Mouse (Mus musculus) neural tube, embryonic 12.5 days (tissue): ENCODE data around the gene Pdhx. TPM values are rescaled to one million over a fixed set of nuclear protein-coding genes. Genes with fewer than 3 reads are reported as not detected.

Experiments
- ATAC-seq: fragments of 200-750 bp; cut with Nextera tagmentation; 2 replicates; pipeline ENCODE4 v1.8.0; 2017; ENCODE audit warnings: low read depth, mild to moderate bottlenecking, moderate TSS enrichment, moderate library complexity; ENCODE audit not compliant: low FRiP score
- H3K27ac ChIP-seq: fragments of 300-500 bp; sonication (generic); 2 replicates; pipeline ENCODE4 v1.5.1; 2016
- H3K27me3 ChIP-seq: fragments of 300-500 bp; sonication (generic); replicated peaks from 2 replicates; pipeline ENCODE4 v1.6.1; 2016; ENCODE audit warnings: mild to moderate bottlenecking
- H3K36me3 ChIP-seq: fragments of 300-500 bp; sonication (generic); 2 replicates; pipeline ENCODE4 v1.6.1; 2016; ENCODE audit warnings: mild to moderate bottlenecking
- H3K4me1 ChIP-seq: fragments of 300-500 bp; sonication (generic); 2 replicates; pipeline ENCODE4 v1.6.1; 2016
- H3K4me2 ChIP-seq: fragments of 300-500 bp; sonication (generic); replicated peaks from 2 replicates; pipeline ENCODE4 v1.6.1; 2016; ENCODE audit warnings: mild to moderate bottlenecking
- H3K4me3 ChIP-seq: fragments of 300-500 bp; sonication (generic); 2 replicates; pipeline ENCODE4 v1.5.1; 2016
- H3K9ac ChIP-seq: fragments of 300-500 bp; sonication (generic); 2 replicates; pipeline ENCODE4 v1.6.1; 2016; ENCODE audit warnings: mild to moderate bottlenecking
- H3K9me3 ChIP-seq: fragments of 300-500 bp; sonication (generic); 2 replicates; pipeline ENCODE4 v1.6.1; 2016; ENCODE audit warnings: mild to moderate bottlenecking
- WGBS: fragments of 180-500 bp; shearing (Covaris S2); methylation state at CpG from one replicate; pipeline ENCODE4 v1.1.7; 2016; 5-methylcytosine and 5-hydroxymethylcytosine counted together
- polyA plus RNA-seq: library from polyadenylated mRNA; unstranded; fragments of >200 nt; fragmentation: Nextera tagmentation; extraction: Ambion mirVana; gene quantifications from 2 replicates; pipeline ENCODE4 v1.2.1, GENCODE M21; 2016

Pdhx gene
- 49.8 and 53.9 TPM in 2 replicates for polyA plus RNA-seq

DNA sequence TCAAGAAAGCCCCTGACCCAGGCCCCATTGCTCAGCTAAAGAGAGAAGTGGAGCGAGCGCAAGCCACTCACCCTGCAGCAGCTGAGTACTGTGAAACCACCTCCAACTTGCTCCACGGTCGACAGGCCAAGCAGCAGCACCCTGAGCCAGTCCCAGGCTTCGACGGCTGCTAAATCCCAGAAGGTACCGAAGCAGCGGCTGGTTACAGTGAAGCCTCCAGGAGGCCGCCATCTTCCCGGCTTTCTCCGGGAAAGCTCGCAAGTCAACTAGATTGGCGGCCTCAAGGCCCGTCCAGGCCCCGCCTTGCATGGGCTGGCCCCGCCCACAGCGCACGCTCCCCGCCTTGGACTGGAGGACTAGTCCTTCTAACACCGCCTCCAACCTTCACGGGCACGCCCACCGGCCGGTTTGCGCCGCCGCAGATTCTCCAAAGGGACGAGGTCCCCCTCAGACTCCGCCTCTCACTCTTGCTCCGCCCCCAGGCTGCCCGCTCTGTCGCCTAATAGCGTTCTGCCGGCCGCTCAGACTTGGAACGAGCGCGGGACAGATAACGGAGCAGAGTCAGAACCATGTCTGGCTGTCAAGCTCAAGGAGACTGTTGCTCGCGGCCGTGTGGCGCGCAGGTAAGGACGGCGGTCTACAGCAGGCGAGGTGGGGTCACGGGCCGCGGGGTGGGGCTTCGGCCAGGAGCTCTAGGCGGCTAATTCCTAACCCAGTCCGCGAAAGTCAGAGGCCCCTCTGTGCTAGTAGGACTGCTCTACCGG is at the start of gene Pdhx, which contains the start of gene Apip:
Pdhx (minus strand) TSS at position 295 of the 764 bp plus-strand sequence.
Apip (plus strand) TSS at position 457 of the 764 bp plus-strand sequence.
- WGBS: 1% methylated on average over 55 of the region's 55 CpGs

DNA sequence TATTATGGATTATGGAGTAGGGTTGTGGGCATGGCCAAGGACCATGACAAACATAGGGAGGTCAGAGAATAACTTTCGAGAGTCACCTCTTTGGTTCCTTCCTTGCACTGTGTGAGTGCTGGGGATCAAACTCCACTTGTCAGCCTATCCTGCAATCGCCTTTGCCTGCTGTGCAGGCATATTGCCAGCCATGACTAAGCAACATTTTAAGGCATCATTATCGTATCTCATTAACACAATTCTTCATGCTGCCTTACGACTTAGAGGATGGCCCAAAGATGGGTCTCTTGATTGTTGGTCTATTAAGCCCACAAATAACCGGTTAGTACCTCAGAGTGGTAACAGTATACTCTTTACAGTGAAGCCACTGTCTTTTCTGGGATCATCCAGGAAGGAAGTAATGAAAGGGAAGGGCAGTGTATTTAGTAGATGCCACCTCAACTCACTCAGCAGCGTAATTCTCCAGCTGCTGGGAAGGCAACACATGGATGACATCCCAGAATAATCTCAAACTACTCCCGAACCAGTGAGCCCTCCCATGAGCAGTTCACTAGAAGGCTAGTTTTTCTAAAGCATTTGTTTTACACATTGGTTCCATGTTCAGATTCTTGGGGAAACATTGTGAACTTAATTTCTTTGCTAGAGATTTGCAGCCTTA is 46.0 kb upstream of the Pdhx start:
- H3K4me3 ChIP-seq: no peak overlapping the region
- H3K4me1 ChIP-seq: no peaks in the 10 kb centered on the region
- H3K27ac ChIP-seq: no peak overlapping the region
- H3K9me3 ChIP-seq: no peaks in the 10 kb centered on the region
- no peak overlapping the region for H3K9ac ChIP-seq
- H3K36me3 ChIP-seq: no peaks in the 10 kb centered on the region
- no peaks in the 10 kb centered on the region for H3K27me3 ChIP-seq
- 75% methylated on average over 7 of the region's 7 CpGs for WGBS
- no peak overlapping the region for H3K4me2 ChIP-seq
- ATAC-seq: no peak

More for the DNA sequence above, at the start of gene Pdhx, which contains the start of gene Apip:
- H3K4me3 ChIP-seq: peak within 1 kb of the TSS; percentile 77
- H3K4me1 ChIP-seq: peaks cover 10% of the 10 kb centered on the region
- peak within 1 kb of the TSS; percentile 71 for H3K4me2 ChIP-seq
- ATAC-seq: peak; percentile 100
- H3K9me3 ChIP-seq: no peaks in the 10 kb centered on the region
- peak within 1 kb of the TSS; percentile 32; the same call in 1 of the 2 replicates for H3K27ac ChIP-seq
- H3K36me3 ChIP-seq: no peaks in the 10 kb centered on the region
- H3K27me3 ChIP-seq: no peaks in the 10 kb centered on the region
- peak within 1 kb of the TSS; percentile 82 for H3K9ac ChIP-seq

DNA sequence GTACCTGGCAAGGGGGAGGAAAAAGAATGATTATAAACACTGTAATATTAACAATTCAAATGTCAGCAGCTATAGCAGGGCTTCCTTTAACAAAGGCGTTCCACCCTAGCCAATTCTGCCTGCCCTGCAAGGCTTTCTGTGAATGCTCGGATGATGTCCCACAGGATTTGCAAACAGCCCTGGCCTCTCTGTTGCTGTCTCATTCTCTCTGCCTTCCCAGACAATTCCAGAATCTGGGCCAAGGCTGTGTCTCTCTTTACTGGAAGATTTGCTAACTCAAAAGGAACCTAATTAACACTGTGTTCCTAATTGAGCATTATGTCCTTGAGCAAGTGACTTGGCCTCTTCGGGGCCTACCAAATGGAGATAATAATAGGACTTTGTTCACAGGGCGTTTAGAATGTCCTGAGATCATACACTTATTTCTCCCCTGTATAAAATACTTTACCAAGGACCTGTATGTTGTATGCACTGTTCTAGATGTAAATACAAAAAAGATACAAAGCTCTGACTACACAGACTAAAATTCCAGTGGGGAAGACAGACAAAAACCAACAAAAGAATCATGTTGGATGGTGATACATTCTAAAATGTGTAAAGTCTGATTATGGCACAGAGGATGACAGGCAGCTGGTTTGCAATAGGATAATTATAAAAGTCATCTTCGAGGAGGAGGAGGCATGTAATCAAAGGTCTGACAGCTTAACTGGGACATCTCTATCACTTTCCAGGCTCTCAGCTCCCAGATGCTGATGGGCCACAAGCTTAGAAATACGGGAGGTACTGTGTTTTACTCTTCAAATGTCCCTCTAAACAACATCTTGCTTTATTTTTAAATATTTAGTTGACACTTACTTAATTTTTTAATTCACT is 45.2 kb upstream of the Pdhx start:
- no peaks in the 10 kb centered on the region for H3K36me3 ChIP-seq
- no peak overlapping the region for H3K4me3 ChIP-seq
- no peak overlapping the region for H3K4me2 ChIP-seq
- WGBS: 79% methylated on average over 6 of the region's 6 CpGs
- H3K4me1 ChIP-seq: no peaks in the 10 kb centered on the region
- no peak for ATAC-seq
- H3K9ac ChIP-seq: no peak overlapping the region
- no peak overlapping the region for H3K27ac ChIP-seq
- H3K9me3 ChIP-seq: no peaks in the 10 kb centered on the region
- H3K27me3 ChIP-seq: no peaks in the 10 kb centered on the region

DNA sequence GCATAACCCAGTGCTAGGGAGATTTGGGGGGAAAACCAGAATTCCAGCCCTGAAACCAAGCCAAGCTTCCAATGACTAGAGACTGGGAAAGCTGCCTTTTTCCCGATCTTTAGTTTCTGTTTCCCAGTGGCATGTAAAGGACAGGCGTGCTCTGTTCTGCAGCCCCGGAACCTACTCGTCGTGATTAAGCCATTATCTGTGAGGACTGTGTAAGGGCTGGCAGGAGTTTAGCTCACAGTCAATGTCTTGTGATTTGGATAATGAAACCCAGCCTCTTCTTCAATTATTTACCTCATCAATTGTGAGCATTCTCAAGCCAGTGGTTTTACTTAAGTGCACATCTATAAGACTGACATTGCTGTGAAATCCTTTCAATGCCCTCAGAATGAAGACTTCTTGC is 43.9 kb upstream of the Pdhx start:
- 88% methylated on average over 5 of the region's 5 CpGs for WGBS
- H3K36me3 ChIP-seq: no peaks in the 10 kb centered on the region
- H3K27ac ChIP-seq: no peak overlapping the region
- H3K27me3 ChIP-seq: no peaks in the 10 kb centered on the region
- no peaks in the 10 kb centered on the region for H3K4me1 ChIP-seq
- no peaks in the 10 kb centered on the region for H3K9me3 ChIP-seq
- H3K4me2 ChIP-seq: no peak overlapping the region
- H3K4me3 ChIP-seq: no peak overlapping the region
- ATAC-seq: no peak
- H3K9ac ChIP-seq: no peak overlapping the region

DNA sequence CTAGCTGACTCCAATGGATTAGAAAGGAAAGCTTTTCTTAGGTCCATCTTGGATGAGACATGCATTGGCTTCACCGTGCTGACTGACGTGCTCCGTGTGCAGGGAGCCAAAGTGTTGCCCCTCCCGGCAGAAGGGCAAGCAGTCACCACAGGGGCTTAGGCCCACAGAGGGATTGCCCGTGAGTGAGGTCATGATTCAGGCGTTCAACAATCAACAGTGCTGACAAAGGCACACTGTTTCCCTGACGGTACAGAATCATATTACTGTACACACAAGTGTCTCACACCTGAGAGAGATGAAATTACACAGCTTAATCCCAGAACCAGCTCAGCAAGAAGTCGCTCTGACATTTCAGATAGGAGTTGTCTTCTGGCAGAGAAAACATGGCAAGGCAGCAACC is 38.4 kb upstream of the Pdhx start:
- Histone ChIP-seq H3K4me3 (no peak overlapping the region), H3K9me3 (no peaks in the 10 kb centered on the region), H3K27me3 (no peaks in the 10 kb centered on the region), H3K27ac (no peak overlapping the region), H3K9ac (no peak overlapping the region), H3K4me1 (no peaks in the 10 kb centered on the region), H3K36me3 (no peaks in the 10 kb centered on the region), H3K4me2 (no peak overlapping the region)
- 68% methylated on average over 8 of the region's 8 CpGs for WGBS
- no peak for ATAC-seq

DNA sequence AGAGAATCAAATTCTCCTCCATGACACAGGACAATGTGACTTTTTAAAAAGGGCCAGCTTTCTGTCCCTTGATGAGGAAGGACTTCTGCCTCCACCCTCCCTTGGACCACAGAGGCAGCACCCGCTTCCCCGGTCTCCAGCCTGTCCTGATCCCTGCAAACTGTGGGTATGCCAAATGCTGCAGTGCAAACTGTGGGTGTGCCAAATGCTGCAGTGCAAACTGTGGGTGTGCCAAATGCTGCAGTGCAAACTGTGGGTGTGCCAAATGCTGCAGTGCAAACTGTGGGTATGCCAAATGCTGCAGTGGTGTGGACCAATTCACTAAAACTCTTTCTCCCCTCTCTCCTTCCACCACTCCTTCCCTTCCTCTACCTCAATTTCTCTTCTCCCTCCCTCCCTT is 32.9 kb upstream of the Pdhx start:
- ATAC-seq: no peak
- H3K4me1 ChIP-seq: no peaks in the 10 kb centered on the region
- no peak overlapping the region for H3K4me2 ChIP-seq
- no peaks in the 10 kb centered on the region for H3K36me3 ChIP-seq
- H3K9ac ChIP-seq: no peak overlapping the region
- H3K27ac ChIP-seq: no peak overlapping the region
- 93% methylated on average over 2 of the region's 2 CpGs for WGBS
- H3K27me3 ChIP-seq: no peaks in the 10 kb centered on the region
- no peak overlapping the region for H3K4me3 ChIP-seq
- no peaks in the 10 kb centered on the region for H3K9me3 ChIP-seq

DNA sequence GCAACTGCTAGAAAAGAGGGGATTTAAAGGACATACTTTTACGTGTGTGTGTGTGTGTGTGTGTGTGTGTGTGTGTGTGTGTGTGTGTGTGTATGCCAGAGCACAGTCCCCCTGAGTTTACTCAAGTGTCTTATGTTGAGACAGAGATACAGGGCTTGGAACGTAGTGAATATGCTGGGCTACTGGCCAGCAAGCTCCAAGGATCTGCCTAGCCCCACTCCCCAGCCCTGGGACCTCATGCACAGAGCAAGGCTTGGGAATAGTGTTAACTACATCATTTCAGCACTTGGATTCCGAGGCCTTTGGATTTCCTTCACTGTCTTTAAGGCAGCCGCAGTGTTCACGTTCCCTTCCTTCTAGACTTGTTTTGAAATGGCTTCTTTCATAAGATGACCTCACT is 29.3 kb upstream of the Pdhx start:
- no peak overlapping the region for H3K4me3 ChIP-seq
- no peak overlapping the region for H3K4me2 ChIP-seq
- no peaks in the 10 kb centered on the region for H3K9me3 ChIP-seq
- H3K9ac ChIP-seq: no peak overlapping the region
- no peaks in the 10 kb centered on the region for H3K27me3 ChIP-seq
- WGBS: 84% methylated on average over 5 of the region's 5 CpGs
- no peak for ATAC-seq
- H3K36me3 ChIP-seq: no peaks in the 10 kb centered on the region
- H3K4me1 ChIP-seq: no peaks in the 10 kb centered on the region
- H3K27ac ChIP-seq: no peak overlapping the region

DNA sequence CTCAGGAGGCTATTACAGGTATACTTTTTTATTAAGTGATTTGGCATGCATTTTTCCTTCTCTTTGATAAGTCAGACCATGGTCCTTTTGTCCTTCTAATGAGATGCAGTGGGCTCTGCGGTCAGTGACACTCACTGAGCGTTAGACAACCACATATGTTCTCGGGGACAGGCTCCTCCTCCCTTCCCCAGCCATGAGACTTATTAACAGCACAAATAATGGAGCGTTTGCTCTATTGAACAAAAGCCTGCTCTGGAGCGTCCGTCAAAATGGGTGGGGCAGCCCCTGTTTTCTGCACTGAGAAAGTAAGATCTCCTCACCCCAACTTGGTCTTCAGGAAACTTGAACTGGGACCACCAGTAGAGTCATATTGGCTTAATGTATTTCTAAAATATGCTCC is 16.2 kb upstream of the Pdhx start:
- no peak for ATAC-seq
- no peaks in the 10 kb centered on the region for H3K27me3 ChIP-seq
- no peak overlapping the region for H3K9ac ChIP-seq
- peaks cover 34% of the 10 kb centered on the region for H3K36me3 ChIP-seq
- no peaks in the 10 kb centered on the region for H3K4me1 ChIP-seq
- no peaks in the 10 kb centered on the region for H3K9me3 ChIP-seq
- H3K27ac ChIP-seq: no peak overlapping the region
- H3K4me2 ChIP-seq: no peak overlapping the region
- H3K4me3 ChIP-seq: no peak overlapping the region
- WGBS: 57% methylated on average over 6 of the region's 6 CpGs

DNA sequence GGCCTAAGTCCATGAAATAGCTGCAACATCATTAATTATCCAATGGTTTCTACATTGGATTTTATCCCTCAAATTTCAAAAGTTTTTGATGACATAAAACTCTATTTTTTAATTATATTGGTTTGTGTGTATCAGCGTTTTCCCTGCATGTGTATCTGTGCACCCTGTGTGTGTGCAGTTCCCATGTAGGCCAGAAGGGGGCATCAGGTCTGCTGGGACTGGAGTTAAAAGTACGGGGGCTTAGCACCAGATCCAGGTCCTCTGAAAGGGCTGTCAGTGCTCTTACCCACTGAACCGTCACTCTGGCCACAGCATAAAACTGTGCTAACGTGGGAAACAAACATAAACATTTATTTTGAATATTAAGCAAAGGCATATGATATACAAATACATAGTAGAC is 14.8 kb upstream of the Pdhx start:
- Histone ChIP-seq H3K9me3 (no peaks in the 10 kb centered on the region), H3K36me3 (peaks cover 20% of the 10 kb centered on the region; the same call in 1 of the 2 replicates), H3K4me2 (no peak overlapping the region), H3K27ac (no peak overlapping the region), H3K9ac (no peak overlapping the region), H3K4me1 (no peaks in the 10 kb centered on the region), H3K4me3 (no peak overlapping the region), H3K27me3 (no peaks in the 10 kb centered on the region)
- no peak for ATAC-seq
- WGBS: 97% methylated on average over 4 of the region's 4 CpGs

DNA sequence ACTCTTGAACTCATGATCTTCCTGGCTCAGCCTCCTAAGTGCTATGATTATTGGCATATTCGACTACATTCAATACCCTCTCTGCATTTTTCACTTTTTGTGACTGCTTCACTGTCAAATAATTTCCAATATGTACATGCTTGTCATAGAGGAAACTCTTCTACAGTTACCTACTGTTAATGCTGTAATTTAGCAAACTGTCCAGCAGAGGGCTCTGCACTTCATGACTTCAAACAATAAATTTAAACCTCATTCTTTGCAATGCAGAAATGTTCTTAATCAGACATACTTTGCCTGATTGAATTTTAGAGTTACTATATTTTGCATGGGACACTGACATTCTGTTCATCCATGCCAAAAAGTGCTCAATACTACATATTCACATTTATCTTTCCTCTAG is 13.1 kb upstream of the Pdhx start:
- Histone ChIP-seq H3K4me3 (no peak overlapping the region), H3K9me3 (no peaks in the 10 kb centered on the region), H3K9ac (no peak overlapping the region), H3K27me3 (no peaks in the 10 kb centered on the region), H3K4me2 (no peak overlapping the region), H3K27ac (no peak overlapping the region), H3K36me3 (peaks cover 18% of the 10 kb centered on the region; the same call in 1 of the 2 replicates), H3K4me1 (no peaks in the 10 kb centered on the region)
- ATAC-seq: no peak
- 14% methylated on average over 1 of the region's 1 CpGs for WGBS

DNA sequence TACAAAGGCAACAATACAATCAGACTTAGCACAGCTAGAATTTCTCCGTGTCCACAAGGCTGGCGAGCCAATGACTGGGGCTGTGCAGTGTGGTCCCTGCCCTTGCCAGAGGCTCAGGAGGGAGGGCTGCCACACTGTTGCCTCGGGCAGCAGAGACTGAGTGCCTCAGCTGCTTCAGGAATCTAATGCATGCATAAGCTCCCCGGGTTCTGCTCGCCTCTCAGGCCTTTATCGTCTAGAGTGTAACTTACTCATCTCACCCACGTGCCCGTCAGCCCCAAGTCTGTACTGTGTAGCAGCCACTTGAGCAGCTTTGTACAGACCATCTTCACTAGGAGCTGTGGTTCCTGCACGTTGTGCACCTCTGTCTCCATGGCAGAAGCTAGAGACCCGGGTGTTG is 12.3 kb upstream of the Pdhx start:
- Histone ChIP-seq H3K9me3 (no peaks in the 10 kb centered on the region), H3K4me1 (no peaks in the 10 kb centered on the region), H3K9ac (no peak overlapping the region), H3K36me3 (peaks cover 18% of the 10 kb centered on the region; the same call in 1 of the 2 replicates), H3K27ac (no peak overlapping the region), H3K4me3 (no peak overlapping the region), H3K4me2 (no peak overlapping the region), H3K27me3 (no peaks in the 10 kb centered on the region)
- WGBS: 72% methylated on average over 10 of the region's 10 CpGs
- no peak for ATAC-seq

DNA sequence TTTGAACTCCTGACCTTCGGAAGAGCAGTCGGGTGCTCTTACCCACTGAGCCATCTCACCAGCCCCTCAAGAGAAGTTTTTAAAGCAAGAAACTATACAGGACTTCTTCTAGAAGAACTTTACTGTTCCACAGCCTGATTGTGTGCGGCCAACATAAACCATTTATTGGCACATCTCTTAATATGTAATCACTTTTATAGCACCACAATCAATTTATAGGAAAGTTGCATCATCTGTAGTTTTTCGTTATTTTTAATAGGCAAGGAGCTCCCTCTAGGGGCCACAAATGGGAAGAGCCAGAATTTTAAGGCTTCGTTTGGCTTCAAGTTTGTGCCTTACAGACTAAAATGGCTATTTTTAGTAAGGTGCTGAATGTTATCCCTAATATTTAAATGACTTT is 11.1 kb upstream of the Pdhx start:
- no peak overlapping the region for H3K4me3 ChIP-seq
- ATAC-seq: no peak
- no peak overlapping the region for H3K27ac ChIP-seq
- 69% methylated on average over 5 of the region's 5 CpGs for WGBS
- no peak overlapping the region for H3K9ac ChIP-seq
- no peaks in the 10 kb centered on the region for H3K9me3 ChIP-seq
- H3K4me1 ChIP-seq: no peaks in the 10 kb centered on the region
- no peaks in the 10 kb centered on the region for H3K27me3 ChIP-seq
- peaks cover 20% of the 10 kb centered on the region; the same call in 1 of the 2 replicates for H3K36me3 ChIP-seq
- H3K4me2 ChIP-seq: no peak overlapping the region
